Mouse (Mus musculus): ENCODE results near the gene Hibch.
"Not testable (repeated sequence)": the region's sequence is repeated elsewhere in the genome, so short reads cannot be mapped to it uniquely, and the experiment has no call there.

Gene Hibch

GRCm38 (mm10) chr1:52884208-52884607 is 39.5 kb downstream of the Hibch start:
- DNase-seq (ENCODE audit: low spot score), result no peak

GRCm38 (mm10) chr1:52909783-52910182 is 65.1 kb downstream of the Hibch start:
- no peak for DNase-seq (ENCODE audit: low spot score)

DNA sequence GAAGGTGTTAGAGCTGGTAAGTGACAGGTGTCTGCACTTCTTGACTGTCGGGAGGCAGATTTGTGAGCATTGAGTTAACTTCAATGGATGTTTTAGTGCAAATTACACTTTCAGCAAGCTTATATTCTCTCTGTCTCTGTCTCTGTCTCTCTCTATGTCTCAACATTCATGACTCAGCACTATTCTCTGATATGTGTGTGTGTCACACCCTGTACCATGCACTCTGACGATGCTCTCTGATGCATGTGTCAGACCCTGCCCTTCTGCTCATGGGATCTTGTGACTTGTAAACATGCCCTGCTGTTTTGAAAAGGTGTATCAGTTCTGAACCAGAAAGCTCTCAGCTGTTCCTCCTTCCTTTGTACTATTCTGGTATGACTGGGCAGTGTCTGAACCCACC is 71.9 kb downstream of the Hibch start:
- no peak for DNase-seq (ENCODE audit: low spot score)

- not testable (repeated sequence) for DNase-seq (ENCODE audit: low spot score)
Observed at GRCm38 (mm10) chr1:52918897-52919296, 74.2 kb downstream of the Hibch start.

GRCm38 (mm10) chr1:52924482-52924881 is 79.8 kb downstream of the Hibch start:
- not testable (repeated sequence) for DNase-seq (ENCODE audit: low spot score)

DNA sequence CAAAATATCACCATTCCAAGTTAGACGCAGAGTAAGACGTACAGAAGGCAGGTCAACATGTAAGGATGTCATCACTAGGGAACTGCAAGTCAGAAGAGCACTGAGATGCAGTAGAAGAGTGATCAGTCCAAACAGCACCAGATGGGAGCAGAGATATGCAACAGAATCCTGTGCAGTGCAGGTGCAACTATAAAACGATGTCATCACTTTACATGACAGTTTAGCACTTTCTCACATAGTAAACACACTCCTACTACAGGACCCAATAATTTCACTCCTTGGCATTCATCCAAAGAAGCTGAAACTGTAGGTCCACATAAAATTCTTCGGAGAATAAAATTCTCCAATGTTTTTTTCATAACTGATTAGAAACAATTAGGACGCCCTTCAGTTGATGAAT is 89.8 kb downstream of the Hibch start:
- DNase-seq (ENCODE audit: low spot score), result no peak

DNA sequence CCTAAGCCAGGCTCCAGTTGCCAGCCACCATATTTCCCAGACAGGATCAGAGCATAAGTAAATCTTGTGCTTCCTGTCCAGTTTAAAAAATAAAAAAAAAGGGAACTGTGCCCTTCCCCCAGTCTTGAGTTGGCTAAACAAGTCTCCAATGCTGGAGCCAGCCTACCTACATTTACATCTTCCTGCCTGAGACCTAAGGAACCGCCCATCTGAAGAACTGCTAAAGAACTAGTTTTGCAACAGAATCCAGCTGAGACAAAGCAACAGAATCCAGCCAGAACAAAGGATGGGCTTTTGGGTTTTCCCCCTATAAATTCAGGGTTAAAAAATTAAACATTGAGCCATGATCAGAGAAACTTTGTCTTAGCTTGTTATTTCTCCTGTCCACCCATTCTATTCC is 94.3 kb downstream of the Hibch start:
- no peak for DNase-seq (ENCODE audit: low spot score)

GRCm38 (mm10) chr1:52947895-52948294 is 103.2 kb downstream of the Hibch start:
- no peak for DNase-seq (ENCODE audit: low spot score)

- no peak for DNase-seq (ENCODE audit: low spot score)
Observed at GRCm38 (mm10) chr1:52951146-52951868, 106.6 kb downstream of the Hibch start.

DNA sequence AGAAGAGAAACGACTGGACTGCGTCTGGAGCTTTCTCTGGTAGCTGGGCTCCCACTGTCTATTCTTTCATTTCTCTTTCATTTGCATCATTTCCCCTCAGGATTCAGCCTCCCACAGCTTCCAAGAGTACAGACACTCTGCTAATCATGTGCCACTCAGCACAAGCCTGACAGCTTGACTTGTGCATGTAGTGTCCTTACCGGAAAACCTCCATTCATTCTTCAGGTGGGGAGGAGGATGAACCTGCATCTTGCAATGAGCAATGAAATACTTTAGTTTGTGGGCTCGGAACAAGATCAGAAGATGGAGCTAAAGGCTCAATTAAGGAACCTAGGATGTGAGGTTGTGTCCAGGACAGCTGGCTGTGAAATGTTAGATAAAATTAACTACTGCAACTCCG is 107.4 kb downstream of the Hibch start:
- DNase-seq (ENCODE audit: low spot score), result no peak

GRCm38 (mm10) chr1:52952551-52953397 is 108.0 kb downstream of the Hibch start:
- no peak for DNase-seq (ENCODE audit: low spot score)

DNA sequence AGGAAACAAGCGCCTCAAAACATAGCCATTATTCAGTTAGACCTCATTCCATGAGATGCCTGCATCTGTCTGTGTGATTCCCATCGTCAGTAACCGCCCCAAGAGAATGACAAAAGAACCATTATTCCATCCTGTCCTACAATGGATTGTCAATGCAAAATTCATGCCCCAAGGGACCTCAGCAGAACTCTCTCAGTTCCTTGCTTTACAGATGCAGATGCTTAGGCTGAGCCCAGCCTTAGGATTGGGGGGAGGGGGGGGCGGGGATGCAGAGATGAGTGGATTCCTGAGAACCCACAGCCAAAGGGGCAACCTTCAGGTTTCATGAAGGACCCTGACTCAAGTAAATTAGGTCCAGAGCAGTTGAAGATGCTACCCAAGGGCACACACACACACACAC is 108.8 kb downstream of the Hibch start:
- DNase-seq (ENCODE audit: low spot score), result no peak

GRCm38 (mm10) chr1:52954456-52954855 is 109.7 kb downstream of the Hibch start:
- DNase-seq (ENCODE audit: low spot score), result no peak

GRCm38 (mm10) chr1:52955102-52955501 is 110.4 kb downstream of the Hibch start:
- no peak for DNase-seq (ENCODE audit: low spot score)

GRCm38 (mm10) chr1:52956746-52957145 is 112.0 kb downstream of the Hibch start:
- DNase-seq (ENCODE audit: low spot score), result no peak

DNA sequence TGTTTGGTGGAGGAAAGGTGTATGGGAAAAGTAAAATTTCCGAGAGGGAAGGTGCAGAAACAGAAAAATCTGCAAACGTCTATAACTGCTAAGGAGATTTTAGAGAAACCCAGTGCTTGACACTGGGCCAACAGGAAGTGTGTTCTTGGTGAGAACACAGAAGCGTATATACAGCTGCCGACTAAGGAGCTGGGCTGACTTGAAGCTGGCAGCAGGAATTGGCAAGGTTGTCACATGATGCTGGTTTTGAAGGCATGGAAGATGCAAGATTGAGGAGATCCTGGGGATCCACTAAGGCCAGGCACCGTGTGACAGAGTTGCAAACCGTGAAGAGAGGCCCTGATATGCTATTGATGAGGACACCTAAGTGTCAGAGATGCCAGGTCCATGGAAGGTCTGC is 115.5 kb downstream of the Hibch start:
- DNase-seq (ENCODE audit: low spot score), result no peak

GRCm38 (mm10) chr1:52963097-52963496 is 118.4 kb downstream of the Hibch start:
- DNase-seq (ENCODE audit: low spot score), result no peak

- no peak for DNase-seq (ENCODE audit: low spot score)
Observed at GRCm38 (mm10) chr1:52964581-52964980, 119.9 kb downstream of the Hibch start.

All from urinary bladder, postnatal 10 days (tissue).